Mouse (Mus musculus): ENCODE data around the gene Slc22a12.

DNA sequence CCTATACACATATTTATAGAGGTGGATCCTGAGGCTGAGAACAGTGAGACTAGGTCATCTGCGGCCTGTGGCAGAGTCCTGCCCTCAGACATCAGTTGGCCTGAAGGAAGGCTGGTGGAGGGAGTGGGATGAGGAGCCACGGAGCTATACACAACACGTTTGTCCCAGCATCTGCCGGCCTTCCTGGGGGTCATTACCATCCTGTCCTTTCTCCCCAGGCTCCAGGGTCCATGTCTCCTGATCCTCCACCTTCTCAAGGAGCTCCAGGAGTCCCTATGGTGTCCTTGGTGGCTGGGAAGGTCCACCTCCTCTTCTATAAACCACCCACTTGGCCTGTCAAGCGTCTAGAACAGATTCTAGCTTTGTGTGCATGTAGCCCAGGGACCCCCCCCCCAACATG lies 5.0 kb upstream of the Slc22a12 start:
- no peak for TF ChIP-seq POLR2A (IDR thresholded peaks at IDR 0.05; ENCODE audit: low read depth, low read length)
- TF ChIP-seq CTCF (IDR thresholded peaks at IDR 0.05; ENCODE audit: extremely low read depth, insufficient read depth, insufficient read length, insufficient replicate concordance): no peak
